Mouse (Mus musculus) CH12.LX (cell line): Measurements from ENCODE around the gene Kcnh2. TPM values are rescaled to one million over a fixed set of nuclear protein-coding genes. Genes with fewer than 3 reads are reported as not detected.

ENCODE experiments used
- DNase-seq: peaks from one replicate; pipeline ENCODE4 v3.0.0-alpha.2; 2013; ENCODE audit errors: extremely low read depth
- H3K27ac ChIP-seq: 2 replicates; pipeline ENCODE4 v1.5.1; 2012; ENCODE audit warnings: low read depth, mild to moderate bottlenecking, control low read depth, moderate library complexity; ENCODE audit not compliant: insufficient read depth
- H3K27me3 ChIP-seq: replicated peaks from 2 replicates; pipeline ENCODE3; 2012; ENCODE audit warnings: inconsistent platforms
- H3K36me3 ChIP-seq, 2 experiments: replicated peaks in 1 of 2; 2 replicates each; pipeline versions ENCODE3 to v1.6.1; 2012; ENCODE audit warnings: inconsistent platforms in 1 of 2, low read length in 1 of 2, mild to moderate bottlenecking in 1 of 2, mixed read lengths in 1 of 2, moderate library complexity in 1 of 2; ENCODE audit not compliant: control insufficient read depth in 1 of 2, insufficient read depth in 1 of 2
- H3K4me1 ChIP-seq, 2 experiments: 2 replicates each; pipeline ENCODE4 v1.6.1; 2012; ENCODE audit warnings: inconsistent platforms in 1 of 2, moderate library complexity in 1 of 2; ENCODE audit not compliant: insufficient read depth in 2 of 2, control insufficient read depth in 1 of 2
- H3K4me2 ChIP-seq: 2 replicates; pipeline ENCODE4 v1.6.1; 2012; ENCODE audit warnings: low read depth, mild to moderate bottlenecking, control low read depth; ENCODE audit not compliant: poor library complexity, insufficient read depth, severe bottlenecking
- H3K4me3 ChIP-seq, 3 experiments: fragments of 150-350 bp in 1 of 3; sonication (generic) in 1 of 3; replicated peaks in 1 of 3; 2 replicates each; pipeline versions ENCODE3 to v1.5.1; 2011 to 2012; ENCODE audit warnings: low read depth in 2 of 3, low read length in 2 of 3, mild to moderate bottlenecking in 2 of 3, moderate library complexity in 2 of 3, control low read depth in 1 of 3, improper control_type of control experiment in 1 of 3, inconsistent platforms in 1 of 3, mixed read lengths in 1 of 3; ENCODE audit not compliant: poor library complexity in 1 of 3
- H3K79me2 ChIP-seq: replicated peaks from 2 replicates; pipeline ENCODE4 v1.6.1; 2012; ENCODE audit warnings: mild to moderate bottlenecking, moderate library complexity; ENCODE audit not compliant: control insufficient read depth, poor library complexity, insufficient read depth, severe bottlenecking; ENCODE audit errors: extremely low read depth
- H3K9ac ChIP-seq: 2 replicates; pipeline ENCODE4 v1.6.1; 2012; ENCODE audit warnings: low read depth, mild to moderate bottlenecking, control low read depth, moderate library complexity; ENCODE audit not compliant: insufficient read depth
- H3K9me3 ChIP-seq: replicated peaks from 2 replicates; pipeline ENCODE3; 2012; ENCODE audit warnings: low read length, inconsistent platforms, mixed read lengths
- BHLHE40 ChIP-seq: IDR thresholded peaks from 2 replicates; pipeline ENCODE4 v1.6.1; 2011; ENCODE audit warnings: mild to moderate bottlenecking, low read depth, low read length, improper control_type of control experiment
- CHD1 ChIP-seq: IDR thresholded peaks from 2 replicates; pipeline ENCODE4 v1.6.1; 2012; ENCODE audit warnings: low read depth, low read length, improper control_type of control experiment, inconsistent platforms
- CTCF ChIP-seq, 2 experiments: IDR thresholded peaks in 1 of 2; conservative IDR thresholded peaks in 1 of 2; 2 replicates each; pipeline ENCODE4 v1.5.1; 2011 to 2012; ENCODE audit warnings: low read depth in 2 of 2, low read length in 2 of 2, improper control_type of control experiment in 1 of 2, inconsistent platforms in 1 of 2, mild to moderate bottlenecking in 1 of 2, moderate library complexity in 1 of 2
- E2F4 ChIP-seq: IDR thresholded peaks from 2 replicates; pipeline ENCODE4 v1.6.1; 2011; ENCODE audit warnings: low read depth, low read length, improper control_type of control experiment; ENCODE audit not compliant: insufficient replicate concordance
- EP300 ChIP-seq: IDR thresholded peaks from 2 replicates; pipeline ENCODE4 v1.6.1; 2011; ENCODE audit warnings: low read length, improper control_type of control experiment
- HCFC1 ChIP-seq: IDR thresholded peaks from 2 replicates; pipeline ENCODE4 v1.6.1; 2012; ENCODE audit warnings: low read depth, mild to moderate bottlenecking, inconsistent platforms, low read length, improper control_type of control experiment
- IRF4 ChIP-seq: IDR thresholded peaks from 2 replicates; pipeline ENCODE4 v1.6.1; 2014; ENCODE audit warnings: low read depth, mild to moderate bottlenecking, inconsistent platforms, low read length, improper control_type of control experiment
- JUN ChIP-seq: IDR thresholded peaks from 2 replicates; pipeline ENCODE4 v1.6.1; 2011; ENCODE audit warnings: low read depth, mild to moderate bottlenecking, low read length, improper control_type of control experiment, moderate library complexity; ENCODE audit not compliant: insufficient read depth
- JUND ChIP-seq: conservative IDR thresholded peaks from 2 replicates; pipeline ENCODE4 v1.6.1; 2011; ENCODE audit warnings: low read depth, low read length, improper control_type of control experiment
- MAFK ChIP-seq: IDR thresholded peaks from 2 replicates; pipeline ENCODE4 v1.6.1; 2011; ENCODE audit warnings: low read length, improper control_type of control experiment; ENCODE audit not compliant: insufficient replicate concordance
- MAX ChIP-seq: IDR thresholded peaks from 2 replicates; pipeline ENCODE4 v1.6.1; 2011; ENCODE audit warnings: low read length, improper control_type of control experiment
- MAZ ChIP-seq: IDR thresholded peaks from 2 replicates; pipeline ENCODE4 v1.6.1; 2012; ENCODE audit warnings: low read depth, mild to moderate bottlenecking, inconsistent platforms, low read length, improper control_type of control experiment, moderate library complexity
- MEF2A ChIP-seq: IDR thresholded peaks from 2 replicates; pipeline ENCODE4 v1.6.1; 2014; ENCODE audit warnings: low read depth, mild to moderate bottlenecking, inconsistent platforms, low read length, improper control_type of control experiment, borderline replicate concordance
- MXI1 ChIP-seq: IDR thresholded peaks from 2 replicates; pipeline ENCODE4 v1.6.1; 2011; ENCODE audit warnings: mild to moderate bottlenecking, low read depth, low read length, improper control_type of control experiment
- MYC ChIP-seq: IDR thresholded peaks from 2 replicates; pipeline ENCODE4 v1.6.1; 2011; ENCODE audit warnings: low read depth, mild to moderate bottlenecking, improper control_type of control experiment, low read length
- NELFE ChIP-seq: IDR thresholded peaks from 2 replicates; pipeline ENCODE4 v1.6.1; 2011; ENCODE audit warnings: low read depth, low read length, improper control_type of control experiment
- NRF1 ChIP-seq: IDR thresholded peaks from 2 replicates; pipeline ENCODE4 v1.6.1; 2014; ENCODE audit warnings: low read depth, mild to moderate bottlenecking, inconsistent platforms, low read length, improper control_type of control experiment, moderate library complexity
- POLR2AphosphoS2 ChIP-seq: IDR thresholded peaks from 2 replicates; pipeline ENCODE4 v1.6.1; 2011; ENCODE audit warnings: low read depth, low read length, improper control_type of control experiment
- RAD21 ChIP-seq: IDR thresholded peaks from 2 replicates; pipeline ENCODE4 v1.6.1; 2011; ENCODE audit warnings: low read depth, mild to moderate bottlenecking, low read length, improper control_type of control experiment, moderate library complexity
- SIN3A ChIP-seq: IDR thresholded peaks from 2 replicates; pipeline ENCODE4 v1.6.1; 2012; ENCODE audit warnings: low read length, improper control_type of control experiment, inconsistent platforms
- SMC3 ChIP-seq: IDR thresholded peaks from 2 replicates; pipeline ENCODE4 v1.6.1; 2011; ENCODE audit warnings: low read depth, low read length, improper control_type of control experiment
- TCF12 ChIP-seq: IDR thresholded peaks from 2 replicates; pipeline ENCODE4 v1.6.1; 2014; ENCODE audit warnings: low read depth, mild to moderate bottlenecking, inconsistent platforms, low read length, improper control_type of control experiment
- USF1 ChIP-seq: IDR thresholded peaks from 2 replicates; pipeline ENCODE4 v1.6.1; 2014; ENCODE audit warnings: low read depth, mild to moderate bottlenecking, inconsistent platforms, low read length, improper control_type of control experiment
- USF2 ChIP-seq: conservative IDR thresholded peaks from 2 replicates; pipeline ENCODE4 v1.6.1; 2011; ENCODE audit warnings: low read depth, low read length, improper control_type of control experiment
- ZC3H11A ChIP-seq: IDR thresholded peaks from 2 replicates; pipeline ENCODE4 v1.6.1; 2012; ENCODE audit warnings: low read depth, mild to moderate bottlenecking, inconsistent platforms, low read length, improper control_type of control experiment
- ZNF384 ChIP-seq: IDR thresholded peaks from 2 replicates; pipeline ENCODE4 v1.6.1; 2012; ENCODE audit warnings: low read depth, low read length, improper control_type of control experiment, inconsistent platforms
- dilution Hi-C: fragments of 300-500 bp; cut with MboI; formaldehyde crosslinking; loops from 2 replicates; pipeline ENCODE4 v1.14.3; 2020; ENCODE audit warnings: low sequenced_read_pairs; ENCODE audit not compliant: extremely low pct_unique_long_range_greater_than_20kb, extremely low pct_ligation_motif_present
- in situ Hi-C: fragments of 300-500 bp; cut with MboI; formaldehyde crosslinking; loops from 3 replicates; pipeline ENCODE4 v1.14.3; 2019; ENCODE audit warnings: low sequenced_read_pairs, low pct_ligation_motif_present, low pct_unique_long_range_greater_than_20kb, mixed read lengths
- polyA plus RNA-seq: library from polyadenylated mRNA; unstranded; fragments of >175 nt; gene quantifications from 2 replicates; pipeline ENCODE4 v1.2.1, GENCODE M21; 2012; ENCODE audit warnings: low read depth; ENCODE audit not compliant: insufficient read length
- total RNA-seq, 2 experiments: library from RNA; depleted of rRNA; stranded (reverse); fragments of 300-350 nt in 1 of 2; fragments of >200 nt in 1 of 2; gene quantifications; 2 replicates each; pipeline ENCODE4 v1.2.3; 2012 to 2014

Kcnh2 gene
- total and polyA plus RNA-seq, 3 experiments: 0.30 to 2.8 (median 0.59) TPM

DNA sequence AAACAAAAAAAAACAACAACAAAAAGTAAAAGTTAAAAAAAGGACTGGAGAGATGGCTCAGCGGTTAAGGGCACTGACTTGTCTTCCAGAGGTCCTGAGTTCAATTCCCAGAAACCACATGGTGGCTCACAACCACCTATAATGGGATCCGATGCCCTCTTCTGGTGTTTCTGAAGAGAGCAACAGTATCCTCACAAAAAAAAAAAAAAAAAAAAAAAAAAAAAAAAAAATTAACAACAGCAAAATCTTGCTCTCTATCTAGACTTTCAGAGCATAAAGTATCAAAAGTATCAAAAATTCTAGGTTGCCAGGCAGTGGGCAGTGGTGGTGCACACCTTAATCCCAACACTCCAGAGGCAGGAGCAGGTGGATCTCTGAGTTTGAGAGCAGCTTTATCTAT is 42.2 kb downstream of the Kcnh2 start:
- peaks cover 56% of the 10 kb centered on the region for H3K27me3 ChIP-seq
- peaks cover 15% of the 10 kb centered on the region for H3K9me3 ChIP-seq
- H3K79me2 ChIP-seq: no peaks in the 10 kb centered on the region
- H3K4me2 ChIP-seq: no peak overlapping the region
- no peaks in the 10 kb centered on the region for H3K36me3 ChIP-seq
- in situ Hi-C loops: no loop called here
- dilution Hi-C loops: no loop called here
- H3K9ac ChIP-seq: no peak overlapping the region
- no peak overlapping the region for H3K4me3 ChIP-seq
- DNase-seq: no peak
- no peak overlapping the region for H3K27ac ChIP-seq
- no peaks in the 10 kb centered on the region for H3K4me1 ChIP-seq
- TF ChIP-seq ZNF384 (peak; percentile 62), POLR2AphosphoS2 (no peak), USF2 (no peak), TCF12 (no peak), RAD21 (no peak)

GRCm38 (mm10) chr5:24308621-24309020 is 42.8 kb downstream of the Kcnh2 start:
- Histone ChIP-seq H3K9me3 (peaks cover 12% of the 10 kb centered on the region), H3K79me2 (no peaks in the 10 kb centered on the region)
- no peak for DNase-seq
- TF ChIP-seq SMC3 (no peak), EP300 (no peak), MAX (no peak), MYC (no peak), NELFE (no peak), HCFC1 (no peak), TCF12 (no peak), E2F4 (no peak), ZC3H11A (no peak), IRF4 (no peak)
- TF ChIP-seq, all 38 proteins: peak for 0
- H3K9ac ChIP-seq: no peak overlapping the region
- H3K27me3 ChIP-seq: peaks cover 56% of the 10 kb centered on the region
- H3K36me3 ChIP-seq: no peaks in the 10 kb centered on the region
- no peaks in the 10 kb centered on the region for H3K4me1 ChIP-seq
- dilution Hi-C loops: no loop called here
- no peak overlapping the region for H3K27ac ChIP-seq
- no peak overlapping the region for H3K4me3 ChIP-seq
- in situ Hi-C loops: no loop called here
- no peak overlapping the region for H3K4me2 ChIP-seq

DNA sequence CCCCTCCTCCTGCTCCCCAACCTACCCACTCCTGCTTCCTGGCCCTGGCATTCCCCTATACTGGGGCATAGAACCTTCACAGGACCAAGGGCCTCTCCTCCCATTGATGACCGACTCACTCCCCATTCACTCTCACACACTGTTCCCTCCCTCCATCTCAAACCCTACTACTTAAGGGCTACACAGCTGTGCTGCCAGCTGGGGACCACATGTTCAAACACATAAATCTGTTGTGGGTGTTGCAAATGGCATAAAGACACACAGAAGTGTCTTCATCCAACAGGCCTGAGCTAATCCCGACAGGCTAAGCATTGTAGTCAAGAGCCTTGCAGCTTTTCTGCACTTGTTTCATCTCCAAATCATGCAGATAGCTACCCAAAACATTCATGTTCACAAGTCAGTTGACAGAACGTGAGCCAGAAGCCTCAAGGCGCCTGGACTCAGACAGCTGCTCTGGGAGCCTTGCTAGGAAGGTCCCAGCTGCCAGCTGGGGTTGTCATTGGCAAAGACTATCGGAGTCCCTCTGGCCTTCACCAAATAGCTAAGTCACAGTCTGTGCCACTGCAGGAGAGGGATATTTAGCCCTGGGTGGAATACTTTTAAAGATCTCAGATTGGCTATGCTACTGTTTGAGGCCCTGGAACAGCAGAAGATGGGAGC is 44.2 kb downstream of the Kcnh2 start:
- dilution Hi-C loops: no loop called here
- Histone ChIP-seq H3K27me3 (peaks cover 55% of the 10 kb centered on the region), H3K79me2 (no peaks in the 10 kb centered on the region), H3K4me2 (no peak overlapping the region), H3K4me3 (no peak overlapping the region), H3K36me3 (no peaks in the 10 kb centered on the region), H3K9me3 (peaks cover 12% of the 10 kb centered on the region), H3K4me1 (no peaks in the 10 kb centered on the region), H3K27ac (no peak overlapping the region), H3K9ac (no peak overlapping the region)
- DNase-seq: no peak
- in situ Hi-C loops: no loop called here
- TF ChIP-seq MAX (no peak), CTCF (conservative IDR thresholded peaks at IDR 0.05 in 1 of 2, IDR thresholded peaks at IDR 0.05 in 1 of 2; ENCODE audit: low read depth in 2 of 2, low read length in 2 of 2) (no peak), USF1 (no peak), SMC3 (no peak), MEF2A (no peak), E2F4 (no peak), MXI1 (no peak), NRF1 (no peak), JUND (no peak), CHD1 (no peak), JUN (no peak), IRF4 (no peak), SIN3A (no peak), BHLHE40 (no peak), NELFE (no peak), MAZ (no peak), MYC (no peak), MAFK (no peak)
